Mouse (Mus musculus) forebrain, embryonic 13.5 days (tissue): ENCODE data around the gene Tmem117. TPM values are rescaled to one million over a fixed set of nuclear protein-coding genes. Genes with fewer than 3 reads are reported as not detected.

Source experiments
- ATAC-seq: fragments of 200-750 bp; cut with Nextera tagmentation; 2 replicates; pipeline ENCODE4 v1.8.0; 2017
- H3K27ac ChIP-seq: fragments of 300-500 bp; sonication (generic); 2 replicates; pipeline ENCODE4 v1.5.1; 2015; ENCODE audit warnings: inconsistent platforms, mild to moderate bottlenecking, moderate library complexity
- H3K27me3 ChIP-seq: fragments of 300-500 bp; sonication (generic); 2 replicates; pipeline ENCODE4 v1.6.1; 2015; ENCODE audit warnings: mild to moderate bottlenecking, inconsistent platforms
- H3K36me3 ChIP-seq: fragments of 300-500 bp; sonication (generic); 2 replicates; pipeline ENCODE4 v1.6.1; 2015; ENCODE audit warnings: mild to moderate bottlenecking, inconsistent platforms; ENCODE audit not compliant: poor library complexity, severe bottlenecking
- H3K4me1 ChIP-seq: fragments of 300-500 bp; sonication (generic); 2 replicates; pipeline ENCODE4 v1.6.1; 2015; ENCODE audit warnings: inconsistent platforms
- H3K4me2 ChIP-seq: fragments of 300-500 bp; sonication (generic); 2 replicates; pipeline ENCODE4 v1.6.1; 2015; ENCODE audit warnings: inconsistent platforms, mild to moderate bottlenecking, moderate library complexity
- H3K4me3 ChIP-seq: fragments of 300-500 bp; sonication (generic); 2 replicates; pipeline ENCODE4 v1.5.1; 2015; ENCODE audit warnings: mild to moderate bottlenecking, inconsistent platforms
- H3K9ac ChIP-seq: fragments of 300-500 bp; sonication (generic); 2 replicates; pipeline ENCODE4 v1.6.1; 2015; ENCODE audit warnings: mild to moderate bottlenecking, inconsistent platforms
- H3K9me3 ChIP-seq: fragments of 300-500 bp; sonication (generic); replicated peaks from 2 replicates; pipeline ENCODE4 v1.6.1; 2016; ENCODE audit warnings: inconsistent platforms
- WGBS: fragments of 180-500 bp; shearing (Covaris S2); methylation state at CpG from one replicate; pipeline ENCODE4 v1.1.7; 2015; 5-methylcytosine and 5-hydroxymethylcytosine counted together
- polyA plus RNA-seq: library from polyadenylated mRNA; unstranded; fragments of >200 nt; fragmentation: Nextera tagmentation; extraction: Ambion mirVana; gene quantifications from 2 replicates; pipeline ENCODE4 v1.2.1, GENCODE M21; 2015

Tmem117 gene
- polyA plus RNA-seq, 1 experiment from 2014 or later: 1.2 TPM

DNA sequence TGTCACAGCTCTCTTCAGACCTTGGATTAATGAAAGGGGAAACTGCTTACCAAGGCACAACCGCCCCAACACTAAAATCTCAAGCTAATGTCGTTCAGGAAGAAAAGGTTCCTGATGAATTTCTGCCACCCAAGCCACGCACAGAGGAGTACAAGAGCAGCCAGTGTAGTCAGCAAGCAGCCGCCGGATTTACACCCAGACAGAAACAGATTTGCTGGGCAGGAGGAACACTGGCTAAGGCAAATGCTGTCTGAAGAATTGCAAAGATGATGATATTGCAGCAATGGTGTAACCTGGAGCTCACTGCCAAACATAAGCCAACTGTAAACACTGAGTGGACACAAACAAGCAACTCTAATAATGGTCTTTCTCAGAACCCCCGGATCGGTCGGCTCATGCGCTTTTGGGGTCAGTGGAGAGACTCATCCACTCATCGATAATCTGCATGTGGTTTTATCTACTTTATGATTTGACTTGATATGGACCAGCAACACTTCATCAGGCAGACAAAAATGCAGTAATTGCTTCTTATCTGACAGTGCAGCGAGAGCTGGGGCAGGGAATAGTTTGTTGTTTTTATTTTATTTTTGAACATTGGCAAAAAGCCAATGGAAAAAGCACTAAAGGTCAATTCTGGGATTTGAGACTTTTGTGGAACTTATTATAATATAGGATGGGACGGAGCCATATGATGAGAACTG, 509.8 kb downstream of the Tmem117 start:
- no peak for ATAC-seq
- no peak overlapping the region for H3K9ac ChIP-seq
- H3K9me3 ChIP-seq: no peaks in the 10 kb centered on the region
- H3K4me3 ChIP-seq: no peak overlapping the region
- H3K4me1 ChIP-seq: peaks cover 14% of the 10 kb centered on the region; the same call in 1 of the 2 replicates
- WGBS: 84% methylated on average over 12 of the region's 12 CpGs
- no peak overlapping the region for H3K4me2 ChIP-seq
- no peaks in the 10 kb centered on the region for H3K36me3 ChIP-seq
- no peaks in the 10 kb centered on the region for H3K27me3 ChIP-seq
- no peak overlapping the region for H3K27ac ChIP-seq

- H3K9me3 ChIP-seq: no peaks in the 10 kb centered on the region
- H3K36me3 ChIP-seq: no peaks in the 10 kb centered on the region
- WGBS: 85% methylated on average over 2 of the region's 2 CpGs
- no peak overlapping the region for H3K9ac ChIP-seq
- H3K4me3 ChIP-seq: no peak overlapping the region
- ATAC-seq: no peak
- H3K27me3 ChIP-seq: no peaks in the 10 kb centered on the region
- no peak overlapping the region for H3K4me2 ChIP-seq
- H3K4me1 ChIP-seq: no peaks in the 10 kb centered on the region
- H3K27ac ChIP-seq: no peak overlapping the region
Observed at GRCm38 (mm10) chr15:95144131-95144530, 515.1 kb downstream of the Tmem117 start.

- H3K27me3 ChIP-seq: no peaks in the 10 kb centered on the region
- no peak overlapping the region for H3K9ac ChIP-seq
- no peaks in the 10 kb centered on the region for H3K36me3 ChIP-seq
- 71% methylated on average over 2 of the region's 2 CpGs for WGBS
- H3K4me2 ChIP-seq: no peak overlapping the region
- no peaks in the 10 kb centered on the region for H3K4me1 ChIP-seq
- ATAC-seq: no peak
- no peaks in the 10 kb centered on the region for H3K9me3 ChIP-seq
- no peak overlapping the region for H3K27ac ChIP-seq
- no peak overlapping the region for H3K4me3 ChIP-seq
Observed at GRCm38 (mm10) chr15:95145118-95145517, 516.1 kb downstream of the Tmem117 start.

Other genes starting within 250 kb of the Tmem117 start
- 3.4 and 4.9 TPM in 2 replicates for gene Adamts20, start 163.8 kb upstream of the Tmem117 start, polyA plus RNA-seq
- 5.5 and 6.8 TPM in 2 replicates for gene Pus7l, start 85.7 kb upstream of the Tmem117 start, polyA plus RNA-seq
- 1.7 and 1.8 TPM in 2 replicates for gene Irak4, start 85.6 kb upstream of the Tmem117 start, polyA plus RNA-seq
- 112 and 114 TPM in 2 replicates for gene Twf1, start 39.3 kb upstream of the Tmem117 start, polyA plus RNA-seq